Mouse (Mus musculus) midbrain, embryonic 16.5 days (tissue): ENCODE measurements around the gene Prickle4. TPM values are rescaled to one million over a fixed set of nuclear protein-coding genes. Genes with fewer than 3 reads are reported as not detected.
A peak's percentile ranks its signal among the peaks of the same experiment; 100 is the strongest.

ENCODE experiments used
- ATAC-seq: fragments of 200-750 bp; cut with Nextera tagmentation; 2 replicates; pipeline ENCODE4 v1.8.0; 2017; ENCODE audit warnings: moderate TSS enrichment
- H3K27ac ChIP-seq: fragments of 300-500 bp; sonication (generic); 2 replicates; pipeline ENCODE4 v1.5.1; 2014; ENCODE audit warnings: mild to moderate bottlenecking, low read length, mixed read lengths
- H3K27me3 ChIP-seq: fragments of 300-500 bp; sonication (generic); 2 replicates; pipeline ENCODE4 v1.6.1; 2014; ENCODE audit warnings: low read depth, low read length, mixed read lengths; ENCODE audit not compliant: control insufficient read depth, insufficient read depth
- H3K36me3 ChIP-seq: fragments of 300-500 bp; sonication (generic); 2 replicates; pipeline ENCODE4 v1.6.1; 2014; ENCODE audit warnings: mild to moderate bottlenecking, low read length, moderate library complexity, mixed read lengths; ENCODE audit not compliant: control insufficient read depth, insufficient read depth
- H3K4me1 ChIP-seq: fragments of 300-500 bp; sonication (generic); 2 replicates; pipeline ENCODE4 v1.6.1; 2014; ENCODE audit warnings: mild to moderate bottlenecking, low read length, mixed read lengths; ENCODE audit not compliant: control insufficient read depth, insufficient read depth
- H3K4me2 ChIP-seq: fragments of 300-500 bp; sonication (generic); 2 replicates; pipeline ENCODE4 v1.6.1; 2014; ENCODE audit warnings: mild to moderate bottlenecking, low read length, mixed read lengths
- H3K4me3 ChIP-seq: fragments of 300-500 bp; sonication (generic); 2 replicates; pipeline ENCODE4 v1.5.1; 2014; ENCODE audit warnings: low read depth, mild to moderate bottlenecking, low read length, moderate library complexity, mixed read lengths
- H3K9ac ChIP-seq: fragments of 300-500 bp; sonication (generic); 2 replicates; pipeline ENCODE4 v1.6.1; 2014; ENCODE audit warnings: low read depth, low read length, mixed read lengths
- H3K9me3 ChIP-seq: fragments of 300-500 bp; sonication (generic); replicated peaks from 2 replicates; pipeline ENCODE4 v1.6.1; 2014; ENCODE audit warnings: mild to moderate bottlenecking, low read length, mixed read lengths; ENCODE audit not compliant: control insufficient read depth, poor library complexity, severe bottlenecking
- WGBS: fragments of 180-500 bp; shearing (Covaris S2); extraction: QIAGEN DNeasy Blood & Tissue Kit; methylation state at CpG from one replicate; pipeline ENCODE4 v1.1.7; 2014; 5-methylcytosine and 5-hydroxymethylcytosine counted together
- polyA plus RNA-seq: library from polyadenylated mRNA; unstranded; fragments of >200 nt; fragmentation: Nextera tagmentation; extraction: Ambion mirVana; gene quantifications from 2 replicates; pipeline ENCODE4 v1.2.1, GENCODE M21; 2015

The Prickle4 gene
- polyA plus RNA-seq, 1 experiment from 2014 or later: 2.4 TPM

DNA sequence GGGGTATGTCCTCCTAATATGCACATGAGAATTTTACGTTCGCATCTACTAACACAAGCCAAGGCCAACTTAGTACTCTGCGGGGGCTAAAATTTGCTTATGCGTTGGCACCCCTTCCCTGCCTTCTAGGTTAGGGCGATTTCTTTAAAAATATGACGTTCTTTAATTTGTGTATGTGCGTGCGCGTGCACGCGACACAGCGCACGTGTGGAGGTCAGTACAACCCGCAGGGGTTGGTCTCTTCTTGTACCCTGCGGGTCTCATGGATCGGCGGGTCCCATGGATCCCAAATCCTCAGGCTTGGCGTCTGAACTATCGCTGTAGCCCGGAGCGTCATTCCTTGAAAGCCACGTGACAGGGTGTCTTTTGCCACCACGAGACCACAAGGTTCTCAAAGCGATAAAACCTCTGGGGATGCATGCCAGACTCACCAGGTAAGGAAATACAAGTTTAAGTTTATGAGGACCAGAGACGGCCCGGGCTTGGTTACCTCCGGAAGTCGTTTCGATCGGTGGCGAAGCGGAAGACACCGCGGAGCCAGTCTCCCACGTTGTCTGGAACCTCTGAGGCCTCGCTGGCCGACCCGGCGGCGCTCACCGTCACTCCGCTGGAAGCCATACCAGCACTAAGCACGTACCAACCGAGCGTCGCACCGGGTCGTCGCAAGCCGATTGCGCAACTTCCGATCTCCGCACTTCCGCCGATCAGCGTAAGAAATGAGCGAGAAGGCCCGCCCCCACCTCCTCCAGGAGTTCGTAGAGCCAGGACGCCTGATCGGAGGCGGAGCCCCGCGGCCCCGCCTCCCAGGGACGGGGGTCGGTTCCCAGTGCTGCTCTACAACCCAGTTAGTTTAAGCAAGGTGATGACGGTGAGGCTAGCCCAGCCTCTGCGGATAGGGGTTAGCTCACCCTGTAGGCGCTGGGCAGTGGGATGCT, 6.9 kb downstream of the Prickle4 start:
- ATAC-seq: peak; percentile 88
- Histone ChIP-seq H3K9me3 (no peaks in the 10 kb centered on the region), H3K4me3 (peak overlapping the region; percentile 85), H3K36me3 (peaks cover 4% of the 10 kb centered on the region), H3K9ac (peak overlapping the region; percentile 90), H3K4me2 (peak overlapping the region; percentile 97), H3K27ac (peak overlapping the region; percentile 84), H3K4me1 (peaks cover 25% of the 10 kb centered on the region), H3K27me3 (no peaks in the 10 kb centered on the region)
- 1% methylated on average over 70 of the region's 70 CpGs for WGBS

DNA sequence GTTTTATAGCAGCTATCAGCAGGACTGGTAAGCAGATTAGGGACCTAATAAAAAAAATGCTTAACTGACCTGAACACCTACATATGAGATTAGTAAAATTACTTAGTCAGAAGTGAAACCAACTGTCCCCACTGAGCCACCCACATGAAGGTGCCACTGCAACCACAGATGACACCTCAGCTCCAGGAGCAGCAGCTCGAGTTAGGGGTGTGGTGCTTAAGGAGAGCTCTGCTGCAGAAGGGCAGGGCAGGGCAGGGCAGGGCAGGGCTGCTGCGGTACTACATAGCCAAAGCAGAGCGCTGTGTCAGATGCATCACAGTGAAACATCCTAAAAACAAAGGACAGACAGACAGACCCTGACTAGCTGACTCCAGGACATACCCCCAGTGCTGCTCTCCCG, 11.7 kb downstream of the Prickle4 start:
- no peaks in the 10 kb centered on the region for H3K27me3 ChIP-seq
- peaks cover 14% of the 10 kb centered on the region for H3K4me1 ChIP-seq
- H3K9me3 ChIP-seq: no peaks in the 10 kb centered on the region
- WGBS: 88% methylated on average over 4 of the region's 4 CpGs
- ATAC-seq: no peak
- no peak overlapping the region for H3K4me2 ChIP-seq
- H3K27ac ChIP-seq: no peak overlapping the region
- no peak overlapping the region for H3K4me3 ChIP-seq
- peaks cover 20% of the 10 kb centered on the region for H3K36me3 ChIP-seq
- no peak overlapping the region for H3K9ac ChIP-seq

DNA sequence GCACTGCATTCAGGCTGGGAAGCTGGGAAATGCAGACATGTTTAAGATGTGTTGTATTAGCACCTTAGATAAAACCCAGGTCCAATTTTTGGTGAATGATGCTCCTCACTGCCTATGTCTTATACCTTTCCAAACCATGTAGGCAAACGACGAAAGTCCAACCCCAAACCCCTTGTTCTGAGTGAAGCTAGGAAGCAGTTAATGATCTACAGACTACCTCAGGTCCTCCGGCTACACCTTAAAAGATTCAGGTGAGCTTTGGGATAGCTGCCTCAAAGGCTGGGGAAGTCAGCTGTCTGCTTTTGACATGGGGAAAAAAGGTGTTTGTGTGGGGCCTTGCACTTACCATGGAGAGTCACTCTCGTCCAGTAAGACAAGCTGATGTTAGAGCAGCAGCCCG, 15.8 kb downstream of the Prickle4 start:
- Histone ChIP-seq H3K4me3 (no peak overlapping the region), H3K27me3 (no peaks in the 10 kb centered on the region), H3K4me1 (peaks cover 4% of the 10 kb centered on the region; the same call in 1 of the 2 replicates), H3K9me3 (no peaks in the 10 kb centered on the region), H3K4me2 (no peak overlapping the region), H3K36me3 (peaks cover 16% of the 10 kb centered on the region), H3K27ac (no peak overlapping the region), H3K9ac (no peak overlapping the region)
- no peak for ATAC-seq
- WGBS: 89% methylated on average over 5 of the region's 5 CpGs

DNA sequence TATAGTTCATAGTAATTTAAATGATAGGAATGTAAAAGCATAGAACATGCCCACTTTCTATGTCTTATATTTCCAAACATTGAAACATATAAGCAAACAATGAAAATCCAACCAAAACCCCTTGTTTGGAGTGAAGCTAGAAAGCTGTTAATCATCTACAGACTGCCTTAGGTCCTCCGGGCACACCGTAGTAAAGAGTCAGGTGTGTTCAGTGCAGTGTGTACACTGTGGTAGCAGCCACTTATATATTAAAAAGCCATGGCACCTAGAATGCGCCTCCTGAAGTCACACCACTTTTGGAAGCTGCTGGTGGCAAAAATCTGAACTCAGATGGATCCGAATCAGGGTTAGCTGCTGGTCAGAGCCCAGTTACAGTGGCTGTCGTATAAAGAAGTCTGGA, 16.3 kb downstream of the Prickle4 start:
- WGBS: 93% methylated on average over 5 of the region's 5 CpGs
- peaks cover 16% of the 10 kb centered on the region for H3K36me3 ChIP-seq
- H3K4me1 ChIP-seq: peaks cover 4% of the 10 kb centered on the region; the same call in 1 of the 2 replicates
- H3K9ac ChIP-seq: no peak overlapping the region
- no peak overlapping the region for H3K4me3 ChIP-seq
- no peaks in the 10 kb centered on the region for H3K9me3 ChIP-seq
- no peaks in the 10 kb centered on the region for H3K27me3 ChIP-seq
- no peak for ATAC-seq
- no peak overlapping the region for H3K27ac ChIP-seq
- no peak overlapping the region for H3K4me2 ChIP-seq

DNA sequence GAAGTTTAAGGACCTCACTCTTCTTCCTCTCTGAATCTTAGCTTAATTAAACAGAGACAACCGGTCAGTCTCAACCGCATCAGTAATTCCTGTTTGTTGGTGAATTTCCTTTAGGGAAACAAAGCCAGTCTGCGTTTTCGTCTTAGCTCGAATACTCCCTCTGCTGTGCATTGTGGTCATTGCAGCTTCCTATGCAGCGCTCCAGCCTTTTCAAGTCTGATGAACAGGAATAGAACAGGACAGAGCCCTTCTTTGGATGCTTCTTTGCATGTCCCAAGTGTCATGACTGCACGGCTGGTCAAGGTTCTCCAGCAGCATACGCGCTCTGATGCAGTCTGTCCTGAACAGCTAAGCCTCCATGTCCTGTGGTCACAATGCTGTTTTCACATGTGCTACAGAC, 18.0 kb downstream of the Prickle4 start:
- peak overlapping the region; percentile 35; the same call in 1 of the 2 replicates for H3K27ac ChIP-seq
- ATAC-seq: no peak

DNA sequence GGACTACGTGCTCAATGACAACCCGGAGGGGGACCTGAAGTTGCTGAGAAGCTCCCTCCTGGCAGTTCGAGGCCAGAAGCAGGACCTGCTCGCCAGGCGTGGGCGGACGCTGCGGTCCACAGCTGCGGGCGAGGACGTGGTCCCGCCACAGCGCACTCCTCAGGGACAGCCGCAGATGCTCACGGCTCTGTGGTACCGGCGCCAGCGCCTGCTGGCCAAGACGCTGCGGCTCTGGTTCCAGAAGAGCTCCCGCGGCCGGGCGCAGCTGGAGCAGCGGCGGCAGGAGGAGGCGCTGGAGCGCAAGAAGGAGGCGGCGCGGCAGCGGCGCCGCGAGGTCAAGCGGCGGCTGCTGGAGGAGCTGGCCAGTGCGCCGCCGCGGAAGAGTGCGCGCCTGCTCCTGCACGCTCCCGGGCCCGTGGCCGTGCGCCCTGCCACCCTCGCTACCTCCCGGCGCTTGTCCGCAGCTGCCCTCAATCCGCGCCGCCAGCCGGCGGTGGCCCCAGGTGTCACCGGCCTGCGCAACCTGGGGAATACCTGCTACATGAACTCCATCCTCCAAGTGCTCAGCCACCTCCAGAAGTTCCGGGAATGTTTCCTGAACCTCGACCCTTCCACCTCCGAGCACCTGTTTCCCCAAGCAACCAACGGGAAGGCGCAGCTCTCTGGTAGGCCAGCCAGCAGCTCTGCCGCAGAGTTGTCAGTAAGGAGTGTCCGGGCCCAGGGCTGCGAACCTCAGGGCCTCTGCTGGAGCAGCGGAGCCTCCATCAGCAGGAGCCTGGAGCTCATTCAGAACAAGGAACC, 22.0 kb downstream of the Prickle4 start:
- H3K9ac ChIP-seq: peak overlapping the region; percentile 55
- no peak overlapping the region for H3K27ac ChIP-seq
- peak overlapping the region; percentile 37 for H3K4me3 ChIP-seq
- H3K4me2 ChIP-seq: peak overlapping the region; percentile 72
- peak; percentile 41 for ATAC-seq
- 8% methylated on average over 53 of the region's 68 CpGs for WGBS
- no peaks in the 10 kb centered on the region; the same call in 1 of the 2 replicates for H3K36me3 ChIP-seq
- no peaks in the 10 kb centered on the region for H3K27me3 ChIP-seq
- H3K4me1 ChIP-seq: peaks cover 22% of the 10 kb centered on the region
- no peaks in the 10 kb centered on the region for H3K9me3 ChIP-seq

More for the DNA sequence above, 18.0 kb downstream of the Prickle4 start:
- no peak overlapping the region for H3K4me2 ChIP-seq
- H3K9me3 ChIP-seq: no peaks in the 10 kb centered on the region
- peaks cover 12% of the 10 kb centered on the region; the same call in 1 of the 2 replicates for H3K4me1 ChIP-seq
- H3K4me3 ChIP-seq: no peak overlapping the region
- H3K27me3 ChIP-seq: no peaks in the 10 kb centered on the region
- 0 out of 2 replicates have a peak overlapping the region, but pooled peaks have one; percentile 15 for H3K9ac ChIP-seq
- peaks cover 10% of the 10 kb centered on the region for H3K36me3 ChIP-seq
- 16% methylated on average over 9 of the region's 9 CpGs for WGBS

DNA sequence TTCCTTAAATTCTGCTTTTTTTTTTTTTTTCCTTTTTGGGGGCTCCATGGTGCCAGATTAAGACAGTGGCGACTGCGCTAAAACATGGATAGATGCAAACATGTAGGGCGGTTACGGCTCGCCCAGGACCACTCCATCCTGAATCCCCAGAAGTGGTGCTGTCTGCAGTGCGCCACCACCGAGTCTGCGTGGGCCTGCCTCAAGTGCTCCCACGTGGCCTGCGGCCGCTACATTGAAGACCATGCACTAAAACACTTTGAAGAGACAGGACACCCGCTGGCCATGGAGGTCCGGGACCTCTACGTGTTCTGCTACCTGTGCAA, 22.6 kb downstream of the Prickle4 start:
- no peak overlapping the region for H3K27ac ChIP-seq
- H3K36me3 ChIP-seq: no peaks in the 10 kb centered on the region; the same call in 1 of the 2 replicates
- no peaks in the 10 kb centered on the region for H3K9me3 ChIP-seq
- H3K4me1 ChIP-seq: peaks cover 22% of the 10 kb centered on the region
- H3K4me2 ChIP-seq: peak overlapping the region; percentile 72
- peak overlapping the region; percentile 55 for H3K9ac ChIP-seq
- peak overlapping the region; percentile 37 for H3K4me3 ChIP-seq
- H3K27me3 ChIP-seq: no peaks in the 10 kb centered on the region
- ATAC-seq: peak; percentile 40
- WGBS: 13% methylated on average over 14 of the region's 14 CpGs

DNA sequence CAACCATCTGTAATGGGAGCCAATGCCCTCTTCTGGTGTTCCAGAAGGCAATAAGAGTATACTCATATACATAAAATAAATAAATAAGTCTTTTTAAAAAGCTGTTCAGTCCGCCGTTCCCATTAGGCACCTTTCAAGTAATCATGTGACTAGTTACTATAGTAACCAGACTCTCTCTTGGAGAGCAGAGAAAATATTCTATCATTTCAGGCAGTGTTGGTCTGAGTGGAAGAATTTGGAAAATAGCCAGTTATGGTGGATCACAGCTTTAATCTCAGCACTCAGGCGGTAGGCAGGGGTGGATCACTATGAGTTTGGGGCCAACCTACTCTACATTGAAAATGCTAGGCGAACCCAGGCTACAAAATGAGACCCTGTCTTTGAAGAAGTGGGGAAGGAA, 25.4 kb downstream of the Prickle4 start:
- WGBS: 40% methylated on average over 4 of the region's 4 CpGs
- Histone ChIP-seq H3K9me3 (no peaks in the 10 kb centered on the region), H3K4me2 (no peak overlapping the region), H3K4me3 (no peak overlapping the region), H3K27me3 (no peaks in the 10 kb centered on the region), H3K27ac (no peak overlapping the region), H3K9ac (no peak overlapping the region), H3K4me1 (peaks cover 18% of the 10 kb centered on the region), H3K36me3 (no peaks in the 10 kb centered on the region; the same call in 1 of the 2 replicates)
- peak; percentile 68 for ATAC-seq
